Mouse (Mus musculus): ENCODE measurements around the gene Dscaml1.
A peak's percentile ranks its signal among the peaks of the same experiment; 100 is the strongest.

Gene Dscaml1

DNA sequence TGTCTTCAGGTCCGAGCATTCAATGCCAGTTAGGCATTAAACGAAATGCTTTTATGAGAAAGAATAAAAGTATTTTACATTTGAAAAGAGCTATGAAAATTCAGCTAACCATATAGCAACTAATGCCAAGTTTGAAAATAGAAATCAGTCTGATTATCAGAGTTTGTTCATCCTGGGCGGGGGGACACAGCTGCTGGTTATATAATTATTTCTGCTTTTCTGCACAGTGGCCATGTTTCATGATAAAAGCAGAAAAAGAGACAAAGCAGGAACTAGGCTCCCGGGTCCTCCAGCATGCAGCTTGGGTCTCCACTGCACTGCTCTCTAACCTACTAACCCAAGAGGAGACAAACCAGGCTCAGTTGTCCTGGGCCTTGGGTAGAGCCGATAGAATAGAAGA, 143.9 kb downstream of the Dscaml1 start:
- DNase-seq (ENCODE audit: low spot score) = no peak

DNA sequence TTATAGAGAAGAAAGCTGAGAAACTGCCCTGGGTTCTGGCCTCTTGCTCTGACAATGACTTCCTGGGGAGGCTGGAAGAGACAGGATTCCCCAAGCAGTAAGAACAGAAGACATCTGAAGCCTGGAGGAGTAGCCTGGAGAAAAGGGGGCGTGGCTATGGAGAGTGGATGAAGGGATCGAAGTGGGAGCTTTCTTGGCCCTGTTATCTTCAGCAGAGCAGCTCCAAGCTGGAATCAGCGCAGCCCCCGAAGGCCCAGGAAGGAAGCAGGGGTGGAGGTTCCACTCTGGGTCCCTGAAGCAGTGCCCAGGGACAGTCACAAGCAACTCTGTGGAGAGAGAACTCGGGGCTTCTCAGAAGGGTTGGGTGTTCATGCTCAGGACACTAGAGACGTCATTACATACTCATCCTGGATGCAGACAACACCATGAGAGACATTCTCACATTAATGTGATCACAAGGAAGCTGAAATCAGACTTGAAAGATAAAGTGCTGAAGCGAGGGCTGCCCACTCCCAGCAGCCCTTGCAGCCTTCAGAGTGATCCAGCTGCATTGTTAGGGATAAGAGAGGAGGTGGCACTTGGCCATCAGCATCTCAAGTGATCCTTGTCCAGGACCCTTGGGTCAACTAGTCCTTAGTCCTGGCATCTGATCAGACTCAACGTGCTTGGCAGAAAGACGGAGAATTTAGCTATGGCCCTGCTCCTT, 146.5 kb downstream of the Dscaml1 start:
- peak; percentile 33 for DNase-seq (ENCODE audit: low spot score)

DNA sequence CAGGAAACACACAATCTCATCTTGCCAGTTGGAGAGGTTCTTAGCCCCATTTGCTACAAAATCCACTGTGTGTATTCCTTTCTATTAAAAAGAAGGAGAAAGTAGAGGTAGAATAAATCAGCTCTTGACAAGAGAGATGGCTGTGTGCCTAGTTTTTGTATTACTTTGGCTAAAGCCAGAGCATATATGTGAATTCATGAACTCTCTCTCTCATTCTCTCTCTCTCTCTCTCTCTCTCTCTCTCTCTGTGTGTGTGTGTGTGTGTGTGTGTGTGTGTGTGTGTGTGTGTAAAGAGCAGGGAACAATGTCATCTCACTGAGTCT, 147.0 kb downstream of the Dscaml1 start:
- DNase-seq (ENCODE audit: low spot score) = no peak

DNA sequence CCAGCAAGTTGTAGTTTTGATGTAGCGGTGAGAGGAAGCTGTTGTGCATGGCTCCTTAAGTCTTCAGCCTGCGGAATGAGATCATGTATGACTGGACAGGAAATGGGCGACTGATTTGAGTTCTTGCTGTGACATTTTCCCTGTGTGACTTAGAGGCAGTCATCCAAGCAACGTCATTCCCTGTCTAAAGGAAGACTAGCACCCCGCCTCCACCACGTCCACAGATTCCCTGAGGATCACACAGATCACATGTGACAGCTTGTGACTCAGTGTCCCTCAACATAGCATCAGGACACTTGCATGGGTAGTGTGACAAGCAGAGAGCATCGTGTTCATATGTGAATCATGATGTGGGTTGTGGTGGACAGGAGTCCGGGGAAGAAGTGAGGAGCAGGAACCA, 147.6 kb downstream of the Dscaml1 start:
- DNase-seq (ENCODE audit: low spot score) = no peak

DNA sequence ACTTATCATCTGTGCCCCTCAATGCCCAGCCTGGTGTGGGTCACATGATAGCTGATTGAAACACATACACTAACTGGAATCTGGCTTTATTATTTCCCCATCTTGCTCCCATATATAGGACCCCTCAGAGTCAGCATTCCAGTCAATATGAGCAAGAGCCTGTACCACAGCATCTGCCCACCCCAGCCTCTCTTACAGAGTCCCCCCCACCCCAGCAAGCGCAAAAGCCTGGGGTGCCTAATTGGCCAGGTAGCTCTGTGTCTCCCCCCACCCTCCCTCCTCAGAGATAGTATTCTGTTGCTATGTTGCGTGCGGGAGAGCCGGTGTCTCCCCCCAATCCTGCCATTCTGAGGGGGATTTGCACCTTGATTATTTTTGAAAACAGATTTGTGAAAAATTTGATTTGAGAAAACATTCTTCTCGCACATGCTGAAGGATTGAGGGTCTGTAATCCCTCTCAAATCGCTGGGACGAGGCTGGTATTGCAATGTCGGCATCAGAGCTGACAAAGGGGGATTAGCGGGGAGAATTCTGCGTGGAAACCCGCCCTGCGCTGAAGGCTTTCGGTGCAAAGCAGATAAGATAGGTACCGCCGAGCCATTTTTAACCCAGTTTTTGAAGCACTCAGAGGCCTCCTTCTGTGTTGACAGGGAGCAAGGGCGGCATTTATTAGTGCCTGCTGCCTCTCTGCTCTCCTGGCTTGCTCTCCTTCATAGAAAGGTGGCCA, 153.8 kb downstream of the Dscaml1 start:
- no peak for DNase-seq (ENCODE audit: low spot score)

DNA sequence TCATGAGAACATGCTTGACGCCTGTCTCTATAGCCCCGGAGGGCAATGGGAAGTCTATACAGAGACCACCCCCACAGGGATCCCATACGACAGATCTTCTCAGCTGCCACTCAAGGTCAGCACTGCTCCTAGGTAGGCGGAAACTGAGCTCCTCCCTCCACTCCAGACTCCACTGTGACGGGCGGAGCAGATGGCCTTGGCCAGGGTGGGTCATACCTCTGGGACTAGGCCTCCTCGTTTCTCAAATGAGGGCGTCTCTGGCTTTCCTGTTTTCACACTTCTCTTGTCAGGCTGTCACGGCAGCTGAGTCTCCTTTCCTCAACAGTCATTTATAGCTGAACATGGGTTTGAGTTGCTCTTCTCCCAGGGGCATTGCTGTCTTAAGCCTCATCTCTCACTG, 160.0 kb downstream of the Dscaml1 start:
- DNase-seq (ENCODE audit: low spot score) = no peak

DNA sequence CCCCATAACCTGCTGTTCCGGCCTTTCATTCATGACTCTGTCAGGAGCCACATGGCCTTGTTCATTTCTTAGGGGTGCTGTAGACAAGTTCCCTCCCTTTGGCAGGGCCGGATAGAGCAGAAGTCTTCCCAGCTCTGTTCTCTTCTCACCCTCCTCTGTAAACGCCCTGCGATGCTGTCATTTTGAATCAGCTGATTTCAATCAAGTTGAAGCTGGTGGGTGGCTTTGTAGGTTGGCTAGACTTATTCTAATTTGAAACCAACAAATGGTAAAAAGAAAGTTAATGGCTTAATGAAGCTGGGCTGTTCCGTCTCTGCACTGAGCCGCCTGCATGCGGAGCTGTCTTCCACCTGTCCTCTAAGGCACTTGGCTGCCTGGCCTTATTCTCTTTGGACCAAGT, 161.3 kb downstream of the Dscaml1 start:
- no peak for DNase-seq (ENCODE audit: low spot score)

DNA sequence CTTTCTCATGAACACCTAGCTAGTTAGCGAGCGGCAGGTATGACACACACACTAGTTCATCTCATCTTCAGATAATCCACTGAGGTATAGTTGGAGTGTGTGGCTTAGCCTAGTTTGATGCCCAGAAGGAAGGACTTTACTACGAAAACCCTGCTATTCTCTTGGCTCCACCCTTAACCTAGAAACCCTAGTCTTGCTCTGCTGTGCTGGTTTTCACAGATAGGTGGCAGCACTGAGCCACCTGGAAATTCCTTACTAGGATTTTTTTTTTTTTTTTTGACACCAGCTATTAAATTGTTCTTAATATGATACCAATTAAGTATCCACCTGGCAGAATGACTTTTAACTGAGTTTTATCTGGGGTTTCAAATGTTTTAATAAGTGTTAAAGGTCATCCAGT, 163.4 kb downstream of the Dscaml1 start:
- no peak for DNase-seq (ENCODE audit: low spot score)

DNA sequence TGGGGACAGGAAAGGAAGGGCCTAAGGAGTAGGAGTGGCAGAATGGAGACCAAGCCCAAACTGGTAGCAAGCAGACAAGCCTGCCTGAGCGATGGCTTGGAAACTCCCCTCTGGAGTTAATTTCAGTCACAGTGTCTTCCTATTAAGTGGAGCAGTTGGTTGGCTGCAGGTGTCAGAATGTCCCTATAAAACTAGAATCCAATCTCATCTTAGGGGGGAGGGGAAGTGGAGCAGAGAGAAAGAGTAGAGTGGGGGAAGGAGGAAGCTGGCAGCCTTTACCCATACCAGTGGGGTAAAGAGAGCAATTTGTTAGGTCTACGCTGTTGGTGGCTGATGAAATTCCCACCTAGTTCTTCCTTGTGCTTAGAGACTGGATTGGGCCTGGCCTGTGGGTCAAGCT, 164.6 kb downstream of the Dscaml1 start:
- no peak for DNase-seq (ENCODE audit: low spot score)

DNA sequence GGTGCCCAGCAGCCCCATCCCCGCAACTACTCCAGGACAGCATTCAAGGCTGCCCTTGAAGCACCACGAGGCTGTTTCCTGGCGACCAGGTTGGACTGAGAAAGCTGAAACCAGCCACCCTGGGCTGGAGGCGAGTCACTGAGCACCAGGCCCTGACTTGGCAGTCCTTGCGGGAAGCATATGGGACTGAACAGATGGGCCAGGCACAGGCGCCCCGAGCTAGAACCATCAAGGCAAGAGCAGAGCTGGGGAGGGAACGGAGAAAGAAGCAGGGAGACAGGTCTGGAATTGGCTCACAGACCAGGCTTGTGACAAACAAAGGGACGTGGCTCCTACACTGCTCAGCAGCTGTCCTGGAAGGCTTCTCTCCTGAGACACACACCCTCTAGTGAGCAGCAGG, 165.9 kb downstream of the Dscaml1 start:
- no peak for DNase-seq (ENCODE audit: low spot score)

DNA sequence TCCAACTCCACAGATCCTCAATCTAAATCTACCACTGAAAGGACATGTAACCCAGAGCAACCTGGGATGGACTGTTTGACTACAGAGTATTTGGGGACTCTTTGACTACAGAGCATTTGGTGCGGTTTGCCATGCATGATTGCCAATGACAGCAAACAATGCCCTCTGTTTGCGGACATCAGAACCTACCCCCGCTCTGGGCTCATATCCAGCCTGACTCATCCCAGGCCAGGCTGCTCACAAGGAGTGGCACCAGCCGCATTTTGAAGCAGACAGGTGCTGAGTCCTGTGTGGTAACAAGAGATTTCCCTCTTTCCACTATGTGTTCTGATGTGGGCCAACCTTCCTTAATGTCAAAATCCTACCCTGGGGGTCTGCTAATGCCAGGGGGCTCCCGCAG, 171.7 kb downstream of the Dscaml1 start:
- no peak for DNase-seq (ENCODE audit: low spot score)

DNA sequence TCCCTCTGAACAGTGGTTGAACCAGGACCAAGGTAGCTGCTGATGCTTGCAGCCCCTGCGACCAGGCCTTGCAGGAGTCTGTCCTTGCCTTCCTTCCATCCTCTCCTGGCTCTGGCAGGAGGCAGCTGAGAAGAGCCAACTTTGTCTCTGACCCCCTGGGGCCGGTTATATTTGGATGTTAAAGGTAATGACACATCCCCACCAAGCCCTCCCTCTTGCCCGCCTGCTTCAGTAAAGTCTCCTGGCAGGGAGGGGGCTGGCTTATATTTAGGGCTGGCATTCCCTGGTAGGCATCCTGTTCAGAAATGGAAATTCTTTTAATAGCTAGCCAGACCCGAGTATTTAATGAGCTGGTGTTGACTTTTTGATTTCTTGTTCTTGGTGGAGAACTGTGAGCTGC, 172.9 kb downstream of the Dscaml1 start:
- no peak for DNase-seq (ENCODE audit: low spot score)

DNA sequence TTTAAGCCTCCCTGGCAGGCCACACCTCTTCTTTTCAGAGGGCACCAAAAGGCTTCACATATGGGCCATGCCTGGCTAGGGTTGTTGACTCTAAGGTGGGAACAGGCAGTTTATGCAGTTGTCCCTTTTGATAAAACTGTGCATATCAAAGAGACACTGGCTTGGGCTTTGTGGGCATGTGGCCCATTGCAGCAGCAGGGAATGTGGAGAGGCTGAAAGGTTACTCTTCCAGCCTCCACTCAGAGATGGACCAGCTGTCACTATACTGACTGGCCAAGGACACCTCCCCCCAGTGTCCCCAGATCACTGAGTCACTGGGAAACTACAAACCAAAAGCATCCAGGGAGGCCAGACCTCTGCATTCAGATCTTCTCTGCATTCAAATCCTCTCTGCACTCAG, 180.9 kb downstream of the Dscaml1 start:
- DNase-seq (ENCODE audit: low spot score) = no peak

DNA sequence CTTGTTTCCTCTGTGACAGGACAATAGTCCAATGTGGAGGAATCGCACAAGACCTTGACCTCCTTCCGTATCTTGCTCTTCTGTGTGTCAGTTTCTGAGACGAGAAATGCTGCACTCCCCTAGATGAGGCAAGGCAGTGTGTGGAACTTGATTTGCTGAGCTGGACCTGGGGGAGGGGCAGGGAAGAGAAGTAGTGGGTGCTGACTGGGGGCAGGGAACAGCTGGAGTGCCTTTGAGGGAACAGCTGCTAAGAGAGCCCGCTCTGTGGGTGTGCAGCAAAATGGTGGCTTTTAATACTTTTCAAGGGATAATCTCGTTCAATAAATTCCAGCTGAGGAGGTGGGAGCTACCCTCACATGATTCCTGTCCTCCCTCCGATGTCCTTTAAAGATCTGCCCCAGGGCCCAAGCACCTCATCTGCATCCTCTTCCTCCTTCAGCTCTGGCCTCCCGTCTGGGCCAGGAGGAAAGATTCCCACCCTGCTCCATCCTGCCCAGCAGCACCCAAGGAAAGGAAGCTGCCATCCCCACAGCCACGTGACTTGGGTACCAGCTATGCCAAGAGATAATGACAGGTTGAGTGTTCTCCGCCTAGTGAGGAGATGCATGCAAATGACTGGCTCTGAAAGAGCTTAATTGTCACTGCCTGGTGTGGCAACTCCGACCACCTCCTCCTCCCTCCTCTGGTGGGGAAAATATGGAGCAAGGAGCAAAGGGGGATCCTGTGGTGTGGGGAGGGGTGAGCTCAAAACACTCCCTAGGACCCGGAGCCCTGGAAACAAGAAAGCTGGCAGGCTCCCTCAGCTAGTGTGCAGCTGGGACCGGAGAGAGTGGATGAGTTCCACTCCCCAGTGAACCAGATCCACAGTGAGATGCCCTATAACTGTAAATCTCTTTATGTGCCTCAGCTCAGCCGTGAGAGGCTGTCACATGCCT, 181.9 kb downstream of the Dscaml1 start:
- DNase-seq (ENCODE audit: low spot score) = no peak

DNA sequence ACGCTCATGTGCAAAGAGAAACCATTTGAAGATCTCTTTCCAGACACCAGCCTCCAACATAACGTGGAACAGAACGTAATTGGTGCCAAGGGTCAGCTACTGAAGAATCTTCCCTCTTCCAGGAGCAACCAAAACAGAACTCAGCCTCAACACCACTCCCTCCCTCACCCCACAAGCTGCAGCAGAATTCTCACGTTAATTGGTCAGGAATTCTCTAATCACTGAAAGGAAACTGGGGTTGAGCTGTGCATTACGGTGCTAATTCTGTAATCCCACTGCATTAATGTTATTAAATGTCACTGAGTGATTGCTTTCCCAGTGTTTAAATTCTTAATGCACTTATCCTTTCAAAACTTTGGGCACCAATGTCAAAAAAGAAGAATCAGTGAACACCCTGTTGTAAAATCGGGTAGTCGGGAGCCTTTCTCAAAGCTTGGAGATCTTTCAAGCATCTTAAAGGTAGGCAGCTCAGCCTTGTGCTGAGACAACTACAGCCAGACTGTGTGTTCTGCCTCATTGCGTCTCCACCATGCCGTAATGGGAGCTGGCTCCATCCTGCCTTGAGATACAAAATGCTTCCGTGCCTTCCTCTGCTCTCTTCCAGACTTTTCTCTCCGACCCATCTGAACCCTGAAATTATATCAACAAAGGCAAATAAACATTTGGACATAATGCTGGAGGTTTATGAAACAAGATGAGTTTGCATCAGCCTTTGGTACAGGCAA, 184.1 kb downstream of the Dscaml1 start:
- DNase-seq (ENCODE audit: low spot score) = no peak

DNA sequence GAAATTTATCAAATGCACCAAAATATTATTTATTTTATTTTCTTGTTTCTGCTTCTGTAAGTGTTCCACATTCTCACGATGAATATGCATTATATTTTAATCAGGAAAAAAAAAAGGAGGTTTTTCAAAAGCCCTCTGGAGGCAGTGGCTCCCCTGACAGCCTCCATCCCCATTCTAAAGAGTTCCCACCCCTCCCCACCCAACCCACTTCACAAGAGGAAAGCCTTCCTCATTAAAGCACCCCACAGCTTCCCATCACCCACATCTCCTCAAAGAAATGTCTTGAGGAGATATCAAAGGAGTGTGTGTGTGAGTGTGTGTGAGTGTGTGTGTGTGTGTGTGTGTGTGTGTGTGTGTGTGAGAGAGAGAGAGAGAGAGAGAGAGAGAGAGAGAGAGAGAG, 188.2 kb downstream of the Dscaml1 start:
- DNase-seq (ENCODE audit: low spot score) = no peak

DNA sequence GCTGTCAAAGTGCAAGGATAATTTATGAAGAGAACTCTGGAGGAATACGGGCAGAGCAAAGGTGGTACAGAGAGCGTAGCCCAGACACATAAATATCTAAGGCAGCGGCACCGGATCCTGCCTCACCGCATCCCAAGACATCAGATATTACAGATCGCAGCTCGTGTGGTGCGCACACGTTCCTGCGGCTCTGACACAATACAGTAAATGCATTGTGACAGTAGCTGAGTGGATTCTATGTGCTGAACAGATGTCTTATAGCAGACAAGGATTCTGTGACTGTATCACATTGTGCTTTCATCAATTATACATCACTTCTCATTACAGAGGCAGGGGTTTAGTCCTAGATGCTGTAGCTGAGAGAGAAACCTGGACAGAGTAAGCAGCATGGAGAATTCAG, 191.5 kb downstream of the Dscaml1 start:
- no peak for DNase-seq (ENCODE audit: low spot score)

DNA sequence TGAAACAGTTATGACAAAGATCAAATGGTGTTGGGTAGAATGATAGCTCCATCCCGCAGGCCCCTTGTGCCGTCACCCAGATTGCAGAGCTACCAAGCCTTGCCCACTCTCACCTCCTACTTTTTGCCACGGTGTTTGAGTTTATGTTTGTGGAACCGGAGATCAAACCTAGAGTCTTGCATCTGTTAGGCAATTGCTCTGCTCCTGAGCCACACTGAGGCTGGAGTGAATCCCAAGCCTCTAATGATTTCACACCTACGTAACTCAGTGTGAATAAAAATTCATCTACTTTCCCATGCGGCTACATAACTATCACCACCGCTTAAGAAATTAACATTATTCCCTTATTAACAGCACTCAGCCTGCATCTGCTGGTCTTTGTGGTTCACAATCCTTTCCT, 192.0 kb downstream of the Dscaml1 start:
- no peak for DNase-seq (ENCODE audit: low spot score)

DNA sequence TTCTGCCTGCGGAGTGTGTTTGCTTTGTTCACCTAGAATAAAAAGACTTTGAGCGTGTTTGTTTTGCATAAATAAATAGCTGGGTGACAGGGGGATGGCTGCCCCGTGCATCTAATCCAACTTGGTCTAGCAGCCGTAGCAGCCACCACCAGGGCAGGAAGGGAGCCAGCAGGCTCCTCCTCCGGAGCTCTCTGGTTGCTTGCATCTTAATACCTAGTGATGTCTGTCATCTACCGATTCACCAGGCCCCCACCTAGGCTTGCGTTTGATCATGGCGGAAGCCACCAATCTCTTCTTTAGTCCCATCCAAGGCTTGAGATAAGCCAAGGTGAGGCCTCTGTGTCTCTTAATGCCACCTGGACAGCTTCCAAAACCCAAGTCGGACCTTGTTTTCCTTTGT, 193.6 kb downstream of the Dscaml1 start:
- no peak for DNase-seq (ENCODE audit: low spot score)

DNA sequence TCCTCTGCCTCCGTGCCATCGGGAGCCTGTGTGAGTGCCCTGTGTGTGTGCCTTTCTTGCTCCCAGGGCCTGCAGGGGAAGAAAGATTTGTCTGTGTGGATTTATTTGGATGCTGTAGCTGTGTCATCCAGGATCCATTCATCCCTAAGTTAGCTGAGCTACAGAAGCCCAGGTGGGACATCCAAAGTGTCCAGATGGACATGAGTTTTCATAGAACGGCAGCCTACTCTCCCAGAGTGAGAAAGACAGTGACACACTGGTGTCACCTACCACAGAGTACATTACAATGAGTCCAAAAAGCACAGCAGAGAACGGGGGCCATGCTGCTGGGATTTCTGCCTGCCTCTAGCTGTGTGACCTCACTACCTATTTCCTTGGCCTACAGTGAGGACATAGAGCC, 194.5 kb downstream of the Dscaml1 start:
- no peak for DNase-seq (ENCODE audit: low spot score)

DNA sequence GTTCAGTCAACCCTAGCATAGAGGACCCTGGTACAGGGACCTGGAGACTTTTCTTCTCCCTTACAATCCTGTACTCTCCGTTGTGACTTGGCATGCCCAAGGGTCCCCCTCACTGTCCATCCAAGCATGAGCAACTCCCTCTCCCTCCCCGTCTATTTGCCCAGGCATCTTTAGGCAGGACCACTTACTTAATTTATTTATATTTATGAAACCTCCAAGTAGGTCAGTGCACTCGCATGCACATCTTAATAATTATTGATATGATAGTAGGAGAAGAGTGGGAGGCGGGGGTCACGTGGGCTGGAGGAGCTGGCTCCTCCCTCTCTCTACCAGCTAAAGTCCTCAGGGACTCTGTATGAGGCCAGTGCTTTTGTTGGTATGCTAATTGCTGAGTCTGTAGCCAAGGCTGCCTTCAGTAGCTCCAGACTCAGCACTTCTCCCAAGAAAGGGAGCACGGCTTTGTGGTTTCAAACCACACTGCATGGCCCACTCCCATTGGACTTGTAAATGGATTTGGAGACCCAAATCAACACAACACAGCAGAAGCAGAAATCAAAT, 199.5 kb downstream of the Dscaml1 start:
- no peak for DNase-seq (ENCODE audit: low spot score)

DNA sequence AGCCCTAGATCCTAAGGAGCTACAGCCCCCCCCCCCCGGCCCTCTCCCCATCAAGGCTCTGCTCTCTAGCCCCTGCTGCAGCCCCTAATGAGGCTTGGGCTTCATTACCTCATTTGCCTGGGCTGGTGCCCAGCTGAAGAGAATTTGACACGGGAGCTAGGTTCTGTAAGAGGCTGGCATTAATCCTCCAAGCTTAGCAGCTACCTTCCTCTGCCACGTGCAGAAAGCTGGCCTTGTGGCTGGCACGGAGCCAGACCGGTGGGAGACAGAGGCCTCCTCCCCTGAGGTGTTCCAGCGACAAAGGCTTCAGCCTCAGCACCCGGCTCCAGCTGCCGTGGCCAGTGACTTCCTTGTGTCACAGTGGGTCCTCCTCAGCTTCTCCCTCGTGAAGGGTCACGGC, 206.1 kb downstream of the Dscaml1 start:
- no peak for DNase-seq (ENCODE audit: low spot score)

Measured in ovary, postnatal 10 days (tissue).